Mouse (Mus musculus) brain, embryonic 14.5 days (tissue): ENCODE measurements around the gene Fam227a.

ENCODE experiments used
- CTCF ChIP-seq: fragments of 200-500 bp; IDR thresholded peaks from 2 replicates; pipeline ENCODE4 v1.5.1; 2012; ENCODE audit warnings: inconsistent platforms, mild to moderate bottlenecking, moderate library complexity, borderline replicate concordance; ENCODE audit not compliant: insufficient read depth, insufficient read length; ENCODE audit errors: extremely low read depth
- POLR2A ChIP-seq: fragments of 200-500 bp; IDR thresholded peaks from 2 replicates; pipeline ENCODE4 v1.6.1; 2012; ENCODE audit warnings: mild to moderate bottlenecking, inconsistent platforms, borderline replicate concordance; ENCODE audit not compliant: poor library complexity, insufficient read depth, insufficient read length, severe bottlenecking; ENCODE audit errors: extremely low read depth

- TF ChIP-seq CTCF (no peak), POLR2A (no peak)
These were observed 19.2 kb upstream of the Fam227a start for GRCm38 (mm10) chr15:79677936-79678335.
